In the genomic region with DNA sequence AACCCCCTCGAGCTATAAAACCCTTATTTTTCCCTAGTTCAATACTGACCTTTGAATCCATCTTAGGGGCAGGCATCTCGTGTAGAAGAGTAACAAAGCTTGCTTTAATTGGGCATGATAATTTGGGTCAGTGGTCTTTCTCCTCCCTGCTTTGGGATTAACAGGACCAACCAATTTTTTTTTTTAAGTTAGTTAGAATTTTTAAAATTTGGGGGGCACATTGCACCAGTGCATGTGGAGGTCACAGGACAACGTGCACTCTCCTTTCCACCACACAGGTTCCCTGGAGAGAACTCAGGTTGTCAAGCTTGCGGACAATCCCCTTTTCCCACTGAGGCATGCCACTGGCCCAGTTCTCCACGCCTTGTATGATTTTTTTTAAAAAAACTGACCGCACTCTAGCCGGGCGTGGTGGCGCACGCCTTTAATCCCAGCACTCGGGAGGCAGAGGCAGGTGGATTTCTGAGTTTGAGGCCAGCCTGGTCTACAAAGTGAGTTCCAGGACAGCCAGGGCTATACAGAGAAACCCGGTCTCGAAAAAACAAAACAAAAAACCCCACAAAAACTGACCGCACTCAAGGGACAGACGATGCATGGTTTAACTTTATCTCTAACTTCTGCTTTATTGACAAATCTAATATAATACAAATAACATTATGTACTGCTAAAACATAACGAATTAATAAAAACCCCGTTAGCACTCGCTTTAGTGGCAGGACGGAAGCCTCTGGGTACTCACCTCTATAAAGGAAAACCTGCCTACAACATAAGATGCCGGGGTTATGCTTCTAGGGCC, we compare ENCODE assay signal across 8 mouse cellular contexts. TPM values are rescaled to one million over a fixed set of nuclear protein-coding genes. Genes with fewer than 3 reads are reported as not detected.
DNase-seq lines count a peak whose midpoint lies in the region.

No protein-coding gene starts in this region.

- DNase-seq in cerebellum, adult 9-11 months, result peak; percentile 18
- no peak for DNase-seq in cerebellum, postnatal 25 days
- peak; percentile 33 for DNase-seq in thymus, postnatal 4 days
- DNase-seq in thymus, postnatal 10 days (ENCODE audit: low spot score in 2 of 2), result no peak
- peak; percentile 4 for DNase-seq in liver
- no peak for DNase-seq in spleen, postnatal 36 days (ENCODE audit: low spot score in 2 of 2)
- DNase-seq in right cerebral cortex, postnatal 10 days (ENCODE audit: low spot score in 2 of 2), result no peak
- DNase-seq in left cerebral cortex, adult 8-10 months (ENCODE audit: low spot score in 2 of 2), result no peak

RNA-seq across cellular contexts. Expression of a gene that starts 0.8 kb away (rescaled TPM):
- total RNA-seq in left cerebral cortex, adult 8-10 months (2022), result 10 to 100 TPM; 18.2 to 21.2 (median 21.0) TPM

RNA-seq across cellular contexts. Expression of a gene that starts 0.9 kb away (rescaled TPM):
- 1 to 10 TPM; 3.1 to 7.1 (median 5.4) TPM for total RNA-seq in left cerebral cortex, adult 8-10 months (2022)

RNA-seq across cellular contexts. Expression of a gene that starts 12.1 kb away (rescaled TPM):
- 10 to 100 TPM; 49.5 to 55.5 (median 53.6) TPM for total RNA-seq in left cerebral cortex, adult 8-10 months (2022)

RNA-seq across cellular contexts. Expression of a gene that starts 23.3 kb away (rescaled TPM):
- total RNA-seq in left cerebral cortex, adult 8-10 months (2022), result 10 to 100 TPM in 2 of 4 experiments, 1 to 10 TPM in 2; 1.9 to 21.6 (median 9.2) TPM

RNA-seq across cellular contexts. Expression of a gene that starts 23.8 kb away (rescaled TPM):
- 100 to 1,000 TPM in 2 of 4 experiments, 10 to 100 TPM in 2; 89.4 to 105 (median 96.9) TPM for total RNA-seq in left cerebral cortex, adult 8-10 months (2022)

Comparison
In these comparisons a context has a peak if more than half of its experiments do, and no peak if none do; other contexts are left out.
1. DNase-seq: peak in cerebellum, adult 9-11 months (single experiment), thymus, postnatal 4 days (single experiment) and liver (single experiment); none in cerebellum, postnatal 25 days (0 of 2), thymus, postnatal 10 days (0 of 2), spleen, postnatal 36 days (0 of 2), right cerebral cortex, postnatal 10 days (0 of 2) and left cerebral cortex, adult 8-10 months (0 of 2).